ENCODE assay signal across 8 mouse cellular contexts in the genomic region with DNA sequence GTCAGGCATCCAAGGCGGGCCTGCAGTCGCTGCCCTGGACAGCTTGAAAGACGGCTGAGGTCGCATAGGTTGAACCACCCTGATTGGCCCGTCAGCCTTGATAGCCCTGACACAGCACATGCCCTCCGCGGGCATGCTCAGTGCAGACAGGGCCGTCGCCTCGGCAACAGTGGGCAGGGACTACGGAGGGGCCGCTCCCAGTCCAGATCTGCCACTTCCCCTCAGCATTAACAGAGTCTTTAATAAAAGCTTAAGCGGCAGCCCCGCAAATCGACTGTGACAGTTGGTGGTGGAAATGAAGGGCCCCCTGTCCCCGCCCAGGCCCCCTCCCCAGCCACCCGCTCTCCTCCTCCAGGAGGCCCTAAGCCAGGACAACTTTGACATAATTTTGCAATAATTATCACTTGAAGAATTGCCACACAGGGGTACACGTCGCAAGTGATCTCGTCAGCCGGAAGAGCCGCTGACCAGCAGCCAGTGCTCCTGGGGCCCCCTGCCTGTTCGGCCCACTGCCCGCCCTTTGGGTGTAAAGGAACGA.
A peak's percentile ranks its signal among the peaks of the same experiment; 100 is the strongest.
DNase-seq lines count a peak whose midpoint lies in the region; ATAC-seq and TF ChIP-seq lines count a peak whose summit lies in the region.

No protein-coding gene starts in this region.

- H3K79me2 ChIP-seq in liver, adult 2 months (ENCODE audit: control insufficient read depth, insufficient read depth, low read length): no peaks in the 10 kb centered on the region

- no peaks in the 10 kb centered on the region for H3K9me3 ChIP-seq in forebrain, postnatal 0 days (ENCODE audit: low read length)
- H3K9me3 ChIP-seq in hindbrain, embryonic 16.5 days (ENCODE audit: control insufficient read depth, low read length): no peaks in the 10 kb centered on the region
- no peaks in the 10 kb centered on the region for H3K9me3 ChIP-seq in midbrain, embryonic 16.5 days (replicated peaks; ENCODE audit: control insufficient read depth, low read length, poor library complexity, severe bottlenecking)
- no peaks in the 10 kb centered on the region for H3K9me3 ChIP-seq in stomach, postnatal 0 days (ENCODE audit: control insufficient read depth, low read length)

- H3K27ac ChIP-seq in cerebellum, adult 2 months (ENCODE audit: insufficient read depth, low read length): no peak overlapping the region
- no peak overlapping the region for H3K27ac ChIP-seq in forebrain, postnatal 0 days (ENCODE audit: low read depth, low read length)
- H3K27ac ChIP-seq in hindbrain, embryonic 16.5 days (ENCODE audit: low read depth, low read length): no peak overlapping the region; the same call in 1 of the 2 replicates
- no peak overlapping the region for H3K27ac ChIP-seq in liver, adult 2 months (replicated peaks; ENCODE audit: insufficient read depth, low read depth, low read length)
- 0 out of 2 replicates have a peak overlapping the region, but pooled peaks have one; percentile 28 for H3K27ac ChIP-seq in midbrain, embryonic 16.5 days (ENCODE audit: low read length)
- peak overlapping the region; percentile 30; the same call in 1 of the 2 replicates for H3K27ac ChIP-seq in stomach, postnatal 0 days (replicated peaks)

- peak; percentile 94 for ATAC-seq in forebrain, postnatal 0 days
- ATAC-seq in hindbrain, embryonic 16.5 days: peak; percentile 86
- peak; percentile 92 for ATAC-seq in midbrain, embryonic 16.5 days
- peak; percentile 85 for ATAC-seq in stomach, postnatal 0 days (ENCODE audit: low FRiP score, low TSS enrichment)

- peak overlapping the region; percentile 39 for H3K4me2 ChIP-seq in forebrain, postnatal 0 days (ENCODE audit: low read depth)
- H3K4me2 ChIP-seq in hindbrain, embryonic 16.5 days (ENCODE audit: low read length): peak overlapping the region; percentile 50
- H3K4me2 ChIP-seq in midbrain, embryonic 16.5 days (ENCODE audit: low read length): peak overlapping the region; percentile 43
- peak overlapping the region; percentile 11; the same call in 1 of the 2 replicates for H3K4me2 ChIP-seq in stomach, postnatal 0 days (replicated peaks; ENCODE audit: low read depth)

- H3K4me1 ChIP-seq in cerebellum, adult 2 months (ENCODE audit: control insufficient read depth, insufficient read depth, low read length): no peaks in the 10 kb centered on the region; the same call in 1 of the 2 replicates
- peaks cover 8% of the 10 kb centered on the region; the same call in 1 of the 2 replicates for H3K4me1 ChIP-seq in forebrain, postnatal 0 days (ENCODE audit: insufficient read depth)
- H3K4me1 ChIP-seq in hindbrain, embryonic 16.5 days (ENCODE audit: control insufficient read depth, insufficient read depth, low read depth, low read length): peaks cover 19% of the 10 kb centered on the region
- no peaks in the 10 kb centered on the region for H3K4me1 ChIP-seq in liver, adult 2 months (ENCODE audit: control insufficient read depth, insufficient read depth, low read length)
- H3K4me1 ChIP-seq in midbrain, embryonic 16.5 days (ENCODE audit: control insufficient read depth, insufficient read depth, low read length): peaks cover 14% of the 10 kb centered on the region
- peaks cover 5% of the 10 kb centered on the region for H3K4me1 ChIP-seq in stomach, postnatal 0 days (replicated peaks; ENCODE audit: control insufficient read depth, insufficient read depth)

- TF ChIP-seq POLR2A in cerebellum, adult 2 months (IDR thresholded peaks at IDR 0.05; ENCODE audit: borderline replicate concordance, insufficient read depth, low read length): no peak
- no peak for TF ChIP-seq POLR2A in liver, adult 2 months (IDR thresholded peaks at IDR 0.05; ENCODE audit: extremely low read depth, insufficient read depth, low read length)

- 19% methylated on average over 25 of the region's 25 CpGs for whole genome bisulfite sequencing in cerebellum, adult 2 months
- 8% methylated on average over 25 of the region's 25 CpGs for WGBS in forebrain, postnatal 0 days
- 9% methylated on average over 25 of the region's 25 CpGs for WGBS in hindbrain, embryonic 16.5 days
- 27% methylated on average over 25 of the region's 25 CpGs for WGBS in liver, adult 2 months
- 3% methylated on average over 25 of the region's 25 CpGs for WGBS in midbrain, embryonic 16.5 days
- WGBS in stomach, postnatal 0 days: 13% methylated on average over 25 of the region's 25 CpGs

- peak; percentile 47 to 60 for DNase-seq in cerebellum, postnatal 14 days
- DNase-seq in cerebellum, adult 2 months: no peak
- DNase-seq in adrenal gland, adult 8-10 months: peak; percentile 87
- peak; percentile 60 for DNase-seq in forebrain, postnatal 0 days
- DNase-seq in liver, adult 2 months (ENCODE audit: extremely low read depth, low read depth, low spot score): peak; percentile 35
- DNase-seq in stomach, postnatal 0 days (ENCODE audit: low spot score): peak; percentile 89

- H3K27me3 ChIP-seq in cerebellum, adult 2 months (ENCODE audit: control insufficient read depth, insufficient read depth, low read length): no peaks in the 10 kb centered on the region
- H3K27me3 ChIP-seq in forebrain, postnatal 0 days (ENCODE audit: insufficient read depth, low read length): peaks cover 7% of the 10 kb centered on the region; the same call in 1 of the 2 replicates
- H3K27me3 ChIP-seq in hindbrain, embryonic 16.5 days (replicated peaks; ENCODE audit: control insufficient read depth, insufficient read depth, low read length): peaks cover 25% of the 10 kb centered on the region
- no peaks in the 10 kb centered on the region for H3K27me3 ChIP-seq in liver, adult 2 months (ENCODE audit: control insufficient read depth, insufficient read depth, low read length)
- peaks cover 22% of the 10 kb centered on the region for H3K27me3 ChIP-seq in midbrain, embryonic 16.5 days (ENCODE audit: control insufficient read depth, insufficient read depth, low read depth, low read length)
- H3K27me3 ChIP-seq in stomach, postnatal 0 days (ENCODE audit: control insufficient read depth, insufficient read depth, low read length): no peaks in the 10 kb centered on the region

- no peak for TF ChIP-seq CTCF in cerebellum, adult 2 months (IDR thresholded peaks at IDR 0.05; ENCODE audit: borderline replicate concordance, insufficient read depth, low read depth, low read length)
- TF ChIP-seq CTCF in forebrain, postnatal 0 days (IDR thresholded peaks at IDR 0.05; ENCODE audit: low read depth): no peak
- TF ChIP-seq CTCF in liver, adult 2 months (IDR thresholded peaks at IDR 0.05; ENCODE audit: low read depth, low read length): no peak
- TF ChIP-seq CTCF in stomach, postnatal 0 days (IDR thresholded peaks at IDR 0.05; ENCODE audit: low read depth): no peak

- no peak for TF ChIP-seq EP300 in stomach, postnatal 0 days (optimal IDR thresholded peaks at IDR 0.05)

- H3K36me3 ChIP-seq in forebrain, postnatal 0 days (ENCODE audit: insufficient read depth): no peaks in the 10 kb centered on the region
- H3K36me3 ChIP-seq in hindbrain, embryonic 16.5 days (ENCODE audit: control insufficient read depth, insufficient read depth, low read length): no peaks in the 10 kb centered on the region
- H3K36me3 ChIP-seq in liver, adult 2 months (ENCODE audit: control insufficient read depth, insufficient read depth, low read length): no peaks in the 10 kb centered on the region
- H3K36me3 ChIP-seq in midbrain, embryonic 16.5 days (ENCODE audit: control insufficient read depth, insufficient read depth, low read length): no peaks in the 10 kb centered on the region
- H3K36me3 ChIP-seq in stomach, postnatal 0 days (ENCODE audit: control insufficient read depth, insufficient read depth, low read length): peaks cover 16% of the 10 kb centered on the region

- no peak overlapping the region for H3K4me3 ChIP-seq in cerebellum, adult 2 months (replicated peaks; ENCODE audit: insufficient read depth, low read depth, low read length)
- H3K4me3 ChIP-seq in forebrain, postnatal 0 days (ENCODE audit: low read depth, low read length): no peak overlapping the region
- H3K4me3 ChIP-seq in hindbrain, embryonic 16.5 days (ENCODE audit: low read length): 0 out of 2 replicates have a peak overlapping the region, but pooled peaks have one; percentile 5
- H3K4me3 ChIP-seq in liver, adult 2 months (ENCODE audit: insufficient read depth, low read depth, low read length): peak overlapping the region; percentile 37; the same call in 1 of the 2 replicates
- no peak overlapping the region for H3K4me3 ChIP-seq in midbrain, embryonic 16.5 days (ENCODE audit: low read depth, low read length)
- H3K4me3 ChIP-seq in stomach, postnatal 0 days (ENCODE audit: low read depth, low read length): no peak overlapping the region

- H3K9ac ChIP-seq in forebrain, postnatal 0 days: 0 out of 2 replicates have a peak overlapping the region, but pooled peaks have one; percentile 18
- peak overlapping the region; percentile 41; the same call in 1 of the 2 replicates for H3K9ac ChIP-seq in hindbrain, embryonic 16.5 days (ENCODE audit: low read depth, low read length)
- peak overlapping the region; percentile 15; the same call in 1 of the 2 replicates for H3K9ac ChIP-seq in liver, adult 2 months (ENCODE audit: low read depth, low read length)
- 0 out of 2 replicates have a peak overlapping the region, but pooled peaks have one; percentile 4 for H3K9ac ChIP-seq in midbrain, embryonic 16.5 days (ENCODE audit: low read depth, low read length)
- peak overlapping the region; percentile 23; the same call in 1 of the 2 replicates for H3K9ac ChIP-seq in stomach, postnatal 0 days (ENCODE audit: low read length)

Comparison
In these comparisons a context has a peak if more than half of its experiments do, and no peak if none do; other contexts are left out.
1. DNase-seq: peak in cerebellum, postnatal 14 days (2 of 2), adrenal gland, adult 8-10 months (single experiment), forebrain, postnatal 0 days (single experiment), liver, adult 2 months (single experiment) and stomach, postnatal 0 days (single experiment); none in cerebellum, adult 2 months (0 of 2).
2. H3K27ac ChIP-seq: peak in midbrain, embryonic 16.5 days (single experiment) and stomach, postnatal 0 days (single experiment); none in cerebellum, adult 2 months (single experiment), forebrain, postnatal 0 days (single experiment), hindbrain, embryonic 16.5 days (single experiment) and liver, adult 2 months (single experiment).
3. H3K4me3 ChIP-seq: peak in hindbrain, embryonic 16.5 days (single experiment) and liver, adult 2 months (single experiment); none in cerebellum, adult 2 months (single experiment), forebrain, postnatal 0 days (single experiment), midbrain, embryonic 16.5 days (single experiment) and stomach, postnatal 0 days (single experiment).
4. Peak in every context shown above with its lines, with median percentiles within 50 percentile points of each other: ATAC-seq, H3K4me2 ChIP-seq and H3K9ac ChIP-seq.